Mouse (Mus musculus): ENCODE measurements around the gene Rpn1. TPM values are rescaled to one million over a fixed set of nuclear protein-coding genes. Genes with fewer than 3 reads are reported as not detected.

Gene Rpn1
- polyA plus RNA-seq, 1 experiment from 2014 or later = 340 TPM

- DNase-seq (ENCODE audit: low spot score) = no peak
- 81% methylated on average over 5 of the region's 5 CpGs for WGBS
- Histone ChIP-seq H3K36me3 (no peaks in the 10 kb centered on the region), H3K27me3 (ENCODE audit: low read depth, poor library complexity, severe bottlenecking) (no peaks in the 10 kb centered on the region), H3K4me1 (peaks cover 5% of the 10 kb centered on the region; the same call in 1 of the 2 replicates), H3K9me3 (replicated peaks) (no peaks in the 10 kb centered on the region), H3K27ac (no peak overlapping the region), H3K4me3 (no peak overlapping the region)
These were observed 13.1 kb upstream of the Rpn1 start for GRCm38 (mm10) chr6:88071216-88071615.

GRCm38 (mm10) chr6:88074752-88075554 lies 9.3 kb upstream of the Rpn1 start:
- H3K36me3 ChIP-seq = no peaks in the 10 kb centered on the region
- H3K4me3 ChIP-seq = peak overlapping the region; percentile 58
- H3K27me3 ChIP-seq (ENCODE audit: low read depth, poor library complexity, severe bottlenecking) = peaks cover 23% of the 10 kb centered on the region; the same call in 1 of the 2 replicates
- WGBS = 6% methylated on average over 32 of the region's 32 CpGs
- H3K9me3 ChIP-seq (replicated peaks) = no peaks in the 10 kb centered on the region
- H3K4me1 ChIP-seq = peaks cover 5% of the 10 kb centered on the region; the same call in 1 of the 2 replicates
- DNase-seq (ENCODE audit: low spot score) = peak; percentile 97
- peak overlapping the region; percentile 95 for H3K27ac ChIP-seq

GRCm38 (mm10) chr6:88075960-88076517 lies 8.2 kb upstream of the Rpn1 start:
- Histone ChIP-seq H3K27me3 (ENCODE audit: low read depth, poor library complexity, severe bottlenecking) (peaks cover 30% of the 10 kb centered on the region), H3K9me3 (replicated peaks) (no peaks in the 10 kb centered on the region), H3K4me1 (peaks cover 5% of the 10 kb centered on the region; the same call in 1 of the 2 replicates), H3K27ac (no peak overlapping the region), H3K4me3 (no peak overlapping the region), H3K36me3 (no peaks in the 10 kb centered on the region)
- DNase-seq (ENCODE audit: low spot score) = no peak
- 90% methylated on average over 1 of the region's 1 CpGs for WGBS

GRCm38 (mm10) chr6:88083095-88083494 lies 1.2 kb upstream of the Rpn1 start:
- Histone ChIP-seq H3K27ac (no peak overlapping the region), H3K4me3 (no peak overlapping the region), H3K4me1 (peaks cover 18% of the 10 kb centered on the region), H3K9me3 (replicated peaks) (no peaks in the 10 kb centered on the region), H3K27me3 (ENCODE audit: low read depth, poor library complexity, severe bottlenecking) (peaks cover 20% of the 10 kb centered on the region), H3K36me3 (peaks cover 12% of the 10 kb centered on the region)
- WGBS = 87% methylated on average over 7 of the region's 7 CpGs
- DNase-seq (ENCODE audit: low spot score) = no peak

- peak overlapping the region; percentile 99 for H3K4me3 ChIP-seq
- DNase-seq (ENCODE audit: low spot score) = no peak
- peaks cover 18% of the 10 kb centered on the region for H3K36me3 ChIP-seq
- H3K4me1 ChIP-seq = peaks cover 18% of the 10 kb centered on the region
- H3K27ac ChIP-seq = peak overlapping the region; percentile 94
- WGBS = 70% methylated on average over 3 of the region's 3 CpGs
- H3K27me3 ChIP-seq (ENCODE audit: low read depth, poor library complexity, severe bottlenecking) = peaks cover 18% of the 10 kb centered on the region
- no peaks in the 10 kb centered on the region for H3K9me3 ChIP-seq (replicated peaks)
These were observed 610 bp upstream of the Rpn1 start for GRCm38 (mm10) chr6:88083672-88084071.

GRCm38 (mm10) chr6:88088971-88089370 lies 4.7 kb downstream of the Rpn1 start:
- no peak overlapping the region for H3K4me3 ChIP-seq

GRCm38 (mm10) chr6:88095377-88095776 lies 11.1 kb downstream of the Rpn1 start:
- WGBS = 90% methylated on average over 7 of the region's 7 CpGs
- DNase-seq (ENCODE audit: low spot score) = no peak
- H3K4me3 ChIP-seq = no peak overlapping the region
- no peaks in the 10 kb centered on the region for H3K4me1 ChIP-seq
- no peak overlapping the region for H3K27ac ChIP-seq
- H3K9me3 ChIP-seq (replicated peaks) = no peaks in the 10 kb centered on the region
- H3K36me3 ChIP-seq = peaks cover 100% of the 10 kb centered on the region
- no peaks in the 10 kb centered on the region for H3K27me3 ChIP-seq (ENCODE audit: low read depth, poor library complexity, severe bottlenecking)

More at GRCm38 (mm10) chr6:88088971-88089370, 4.7 kb downstream of the Rpn1 start:
- H3K27me3 ChIP-seq (ENCODE audit: low read depth, poor library complexity, severe bottlenecking) = no peaks in the 10 kb centered on the region
- WGBS = 83% methylated on average over 1 of the region's 1 CpGs
- no peaks in the 10 kb centered on the region for H3K9me3 ChIP-seq (replicated peaks)
- H3K4me1 ChIP-seq = peaks cover 15% of the 10 kb centered on the region
- no peak for DNase-seq (ENCODE audit: low spot score)
- H3K36me3 ChIP-seq = peaks cover 71% of the 10 kb centered on the region
- no peak overlapping the region for H3K27ac ChIP-seq

GRCm38 (mm10) chr6:88102096-88102495 lies 17.8 kb downstream of the Rpn1 start:
- no peak overlapping the region for H3K4me3 ChIP-seq
- no peak for DNase-seq (ENCODE audit: low spot score)
- no peak overlapping the region for H3K27ac ChIP-seq
- peaks cover 15% of the 10 kb centered on the region for H3K4me1 ChIP-seq
- 94% methylated on average over 6 of the region's 6 CpGs for WGBS
- H3K9me3 ChIP-seq (replicated peaks) = no peaks in the 10 kb centered on the region
- H3K27me3 ChIP-seq (ENCODE audit: low read depth, poor library complexity, severe bottlenecking) = no peaks in the 10 kb centered on the region
- H3K36me3 ChIP-seq = peaks cover 82% of the 10 kb centered on the region

GRCm38 (mm10) chr6:88105783-88106611 lies 21.7 kb downstream of the Rpn1 start:
- no peaks in the 10 kb centered on the region for H3K27me3 ChIP-seq (ENCODE audit: low read depth, poor library complexity, severe bottlenecking)
- H3K27ac ChIP-seq = peak overlapping the region; percentile 82
- WGBS = 12% methylated on average over 32 of the region's 32 CpGs
- DNase-seq (ENCODE audit: low spot score) = peak; percentile 95
- peaks cover 43% of the 10 kb centered on the region for H3K36me3 ChIP-seq
- H3K4me3 ChIP-seq = peak overlapping the region; percentile 25
- H3K4me1 ChIP-seq = peaks cover 15% of the 10 kb centered on the region
- no peaks in the 10 kb centered on the region for H3K9me3 ChIP-seq (replicated peaks)

- Histone ChIP-seq H3K36me3 (peaks cover 36% of the 10 kb centered on the region), H3K27ac (peak overlapping the region; percentile 82), H3K4me1 (peaks cover 15% of the 10 kb centered on the region), H3K27me3 (ENCODE audit: low read depth, poor library complexity, severe bottlenecking) (no peaks in the 10 kb centered on the region), H3K4me3 (peak overlapping the region; percentile 25; the same call in 1 of the 2 replicates), H3K9me3 (replicated peaks) (no peaks in the 10 kb centered on the region)
- DNase-seq (ENCODE audit: low spot score) = no peak
- WGBS = 98% methylated on average over 12 of the region's 12 CpGs
These were observed 22.4 kb downstream of the Rpn1 start for GRCm38 (mm10) chr6:88106612-88107123.

- peaks cover 24% of the 10 kb centered on the region for H3K36me3 ChIP-seq
- peaks cover 17% of the 10 kb centered on the region for H3K4me1 ChIP-seq
- no peak for DNase-seq (ENCODE audit: low spot score)
- H3K4me3 ChIP-seq = no peak overlapping the region
- H3K27ac ChIP-seq = no peak overlapping the region
- WGBS = 83% methylated on average over 10 of the region's 10 CpGs
- no peaks in the 10 kb centered on the region for H3K9me3 ChIP-seq (replicated peaks)
- H3K27me3 ChIP-seq (ENCODE audit: low read depth, poor library complexity, severe bottlenecking) = 0 out of 2 replicates have a peak, but pooled peaks cover 4% of the 10 kb centered on the region
These were observed 23.6 kb downstream of the Rpn1 start for GRCm38 (mm10) chr6:88107661-88108535.

GRCm38 (mm10) chr6:88113139-88113538 lies 28.9 kb downstream of the Rpn1 start:
- Histone ChIP-seq H3K4me3 (no peak overlapping the region), H3K36me3 (no peaks in the 10 kb centered on the region), H3K4me1 (peaks cover 21% of the 10 kb centered on the region), H3K27me3 (ENCODE audit: low read depth, poor library complexity, severe bottlenecking) (0 out of 2 replicates have a peak, but pooled peaks cover 4% of the 10 kb centered on the region), H3K9me3 (replicated peaks) (no peaks in the 10 kb centered on the region), H3K27ac (peak overlapping the region; percentile 68)
- 34% methylated on average over 7 of the region's 7 CpGs for WGBS
- DNase-seq (ENCODE audit: low spot score) = peak; percentile 77
